Mouse (Mus musculus) thymus, adult 2 months (tissue): Measurements from ENCODE around the gene Kif1b.

Experiments
- CTCF ChIP-seq: fragments of 200-500 bp; IDR thresholded peaks from 2 replicates; pipeline ENCODE4 v1.5.1; 2012; ENCODE audit warnings: mild to moderate bottlenecking, control low read depth, low read length, moderate library complexity, borderline replicate concordance; ENCODE audit not compliant: control insufficient read depth, poor library complexity, insufficient read depth; ENCODE audit errors: extremely low read depth
- POLR2A ChIP-seq: fragments of 200-500 bp; IDR thresholded peaks from 2 replicates; pipeline ENCODE4 v1.6.1; 2012; ENCODE audit warnings: mild to moderate bottlenecking, low read length, control low read depth, moderate library complexity; ENCODE audit not compliant: control insufficient read depth, poor library complexity, insufficient read depth; ENCODE audit errors: extremely low read depth

DNA sequence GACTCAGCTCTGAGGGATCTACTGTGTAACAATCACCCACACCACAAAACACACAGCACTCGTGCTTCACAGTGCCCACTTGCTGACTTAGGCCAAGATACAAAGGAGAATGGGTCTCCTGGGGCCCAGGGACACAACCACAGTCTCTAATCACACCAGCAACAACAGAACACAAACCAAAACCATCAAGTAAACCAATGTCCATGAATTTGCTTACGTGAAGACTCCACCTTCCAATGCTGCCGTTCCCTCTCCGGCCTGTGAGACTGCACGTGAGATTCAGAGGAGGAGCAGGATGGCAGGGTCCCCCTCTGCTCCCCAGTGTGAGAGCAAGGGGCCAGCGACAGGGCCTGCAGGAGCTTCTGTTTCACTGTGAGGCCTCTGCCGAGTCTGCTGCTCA lies 25.2 kb upstream of the Kif1b start:
- no peak for TF ChIP-seq POLR2A
- no peak for TF ChIP-seq CTCF
